Mouse (Mus musculus): ENCODE measurements at regions not wholly inside any gene's neighbourhood (a gene's known extent, or its start where the extent isn't known, plus 50 kb on each side); places are given as distances from the start of the nearest gene placed in this dataset.
"Not testable (repeated sequence)": the region's sequence is repeated elsewhere in the genome, so short reads cannot be mapped to it uniquely, and the experiment has no call there.

- H3K27ac ChIP-seq (replicated peaks); H3K27me3 ChIP-seq; H3K4me1 ChIP-seq (replicated peaks); ATAC-seq (ENCODE audit: low FRiP score, low read depth); H3K4me3 ChIP-seq; H3K36me3 ChIP-seq; H3K9ac ChIP-seq; H3K9me3 ChIP-seq; H3K4me2 ChIP-seq: not testable (repeated sequence)
- WGBS = 86% methylated on average over 2 of the region's 2 CpGs
Observed at GRCm38 (mm10) chr13:3405783-3406182, 132.1 kb upstream of the Gdi2 start.

GRCm38 (mm10) chr13:3406236-3407017 is 131.4 kb upstream of the Gdi2 start:
- not testable (repeated sequence) for H3K4me1 ChIP-seq (replicated peaks); H3K4me3 ChIP-seq; H3K36me3 ChIP-seq; H3K9me3 ChIP-seq; H3K9ac ChIP-seq; H3K27ac ChIP-seq (replicated peaks); H3K4me2 ChIP-seq; H3K27me3 ChIP-seq
- peak; percentile 84 for ATAC-seq (ENCODE audit: low FRiP score, low read depth)
- WGBS = 37% methylated on average over 8 of the region's 8 CpGs

GRCm38 (mm10) chr13:3410281-3410680 is 127.6 kb upstream of the Gdi2 start:
- 68% methylated on average over 3 of the region's 3 CpGs for WGBS

GRCm38 (mm10) chr13:3417026-3417425 is 120.8 kb upstream of the Gdi2 start:
- H3K9me3 ChIP-seq = peaks cover 5% of the 10 kb centered on the region; the same call in 1 of the 2 replicates
- no peak for ATAC-seq (ENCODE audit: low FRiP score, low read depth)

More at GRCm38 (mm10) chr13:3410281-3410680, 127.6 kb upstream of the Gdi2 start:
- not testable (repeated sequence) for H3K27ac ChIP-seq (replicated peaks); H3K4me1 ChIP-seq (replicated peaks); ATAC-seq (ENCODE audit: low FRiP score, low read depth); H3K4me2 ChIP-seq; H3K36me3 ChIP-seq; H3K4me3 ChIP-seq; H3K27me3 ChIP-seq; H3K9me3 ChIP-seq; H3K9ac ChIP-seq

GRCm38 (mm10) chr13:3455374-3455773 is 82.5 kb upstream of the Gdi2 start:
- H3K36me3 ChIP-seq; H3K9ac ChIP-seq; H3K4me1 ChIP-seq (replicated peaks); H3K9me3 ChIP-seq; H3K27ac ChIP-seq (replicated peaks); H3K4me3 ChIP-seq; ATAC-seq (ENCODE audit: low FRiP score, low read depth); H3K4me2 ChIP-seq; H3K27me3 ChIP-seq: not testable (repeated sequence)
- WGBS = 86% methylated on average over 6 of the region's 6 CpGs

More at GRCm38 (mm10) chr13:3417026-3417425, 120.8 kb upstream of the Gdi2 start:
- H3K27ac ChIP-seq (replicated peaks) = no peak overlapping the region
- WGBS = 85% methylated on average over 1 of the region's 1 CpGs
- H3K4me1 ChIP-seq (replicated peaks) = no peaks in the 10 kb centered on the region
- no peaks in the 10 kb centered on the region for H3K27me3 ChIP-seq
- no peak overlapping the region for H3K4me2 ChIP-seq
- no peak overlapping the region for H3K9ac ChIP-seq
- no peak overlapping the region for H3K4me3 ChIP-seq
- H3K36me3 ChIP-seq = no peaks in the 10 kb centered on the region

GRCm38 (mm10) chr13:3476884-3477283 is 61.0 kb upstream of the Gdi2 start:
- H3K27ac ChIP-seq (replicated peaks) = no peak overlapping the region
- H3K4me2 ChIP-seq = no peak overlapping the region
- no peak overlapping the region for H3K9ac ChIP-seq
- H3K36me3 ChIP-seq = peaks cover 4% of the 10 kb centered on the region; the same call in 1 of the 2 replicates
- no peak for ATAC-seq (ENCODE audit: low FRiP score, low read depth)
- H3K27me3 ChIP-seq = no peaks in the 10 kb centered on the region
- no peaks in the 10 kb centered on the region for H3K9me3 ChIP-seq
- H3K4me3 ChIP-seq = no peak overlapping the region
- H3K4me1 ChIP-seq (replicated peaks) = peaks cover 8% of the 10 kb centered on the region

GRCm38 (mm10) chr13:3477997-3478728 is 59.7 kb upstream of the Gdi2 start:
- Histone ChIP-seq H3K27ac (replicated peaks) (peak overlapping the region; percentile 50; the same call in 1 of the 2 replicates), H3K36me3 (peaks cover 4% of the 10 kb centered on the region; the same call in 1 of the 2 replicates), H3K4me2 (peak overlapping the region; percentile 76), H3K9ac (peak overlapping the region; percentile 53), H3K4me1 (replicated peaks) (peaks cover 8% of the 10 kb centered on the region), H3K27me3 (no peaks in the 10 kb centered on the region), H3K4me3 (peak overlapping the region; percentile 67), H3K9me3 (no peaks in the 10 kb centered on the region)
- peak; percentile 99 for ATAC-seq (ENCODE audit: low FRiP score, low read depth)
- WGBS = under 1% methylated on average over 35 of the region's 45 CpGs
